Mouse (Mus musculus) frontal cortex, adult (tissue): ENCODE data around the gene Lrriq4.

Experiments used
- ATAC-seq: cut with Nextera tagmentation; 2 replicates; pipeline ENCODE4 v1.9.2; 2017; ENCODE audit warnings: mild to moderate bottlenecking, moderate library complexity, mixed read lengths; ENCODE audit not compliant: low TSS enrichment

The Lrriq4 gene

GRCm38 (mm10) chr3:30644207-30644606 is at the start of gene Lrriq4:
Lrriq4 (plus strand) TSS chr3:30644507.
- no peak for ATAC-seq

- peak; percentile 69 for ATAC-seq
Observed at GRCm38 (mm10) chr3:30595111-30595832, 49.0 kb upstream of the Lrriq4 start.

- no peak for ATAC-seq
Observed at GRCm38 (mm10) chr3:30597271-30597670, 47.0 kb upstream of the Lrriq4 start.

DNA sequence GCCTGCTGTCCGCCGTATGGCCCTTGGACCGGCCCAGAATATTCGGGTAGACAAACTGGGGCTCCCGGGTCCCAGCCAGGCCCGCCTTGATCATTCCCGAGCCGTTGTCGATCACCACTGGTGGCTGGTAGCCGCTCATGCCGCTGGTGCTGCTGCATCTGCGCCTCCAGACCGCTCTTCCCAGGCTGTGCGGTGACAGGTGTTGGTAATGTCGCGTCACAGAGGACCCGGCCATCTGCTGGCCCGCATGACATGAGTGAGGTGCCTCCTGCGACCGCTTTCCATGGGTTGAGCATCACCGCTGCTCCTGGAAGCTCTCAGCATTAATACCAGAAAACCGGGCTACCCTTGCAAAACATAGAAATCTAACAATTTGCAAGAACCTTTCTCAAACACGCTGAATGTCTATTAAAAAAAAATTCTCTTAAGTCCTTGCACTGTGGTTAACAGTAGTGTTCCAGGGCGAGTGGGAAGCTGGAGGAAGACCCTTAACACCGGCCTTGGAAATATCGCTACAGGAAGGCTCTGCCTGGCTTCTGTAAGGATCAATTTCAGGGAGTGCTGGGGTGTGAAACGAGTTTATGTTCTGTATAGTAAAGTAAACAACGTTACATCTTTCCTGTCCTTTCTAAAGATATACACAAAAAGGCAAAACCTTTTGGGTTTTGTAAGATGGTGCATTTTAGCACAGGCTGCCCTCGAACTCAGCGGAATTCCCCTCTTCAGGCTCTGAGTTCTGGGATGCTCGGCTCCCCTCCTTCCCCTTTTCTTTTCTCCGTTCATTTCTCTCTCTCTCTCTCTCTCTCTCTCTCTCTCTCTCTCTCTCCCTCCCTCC is 44.4 kb upstream of the Lrriq4 start, which contains the start of gene Actrt3:
Actrt3 (minus strand) TSS at position 229 of the 835 bp plus-strand sequence.
- ATAC-seq = peak; percentile 27

GRCm38 (mm10) chr3:30600717-30601116 is 43.6 kb upstream of the Lrriq4 start:
- 0 out of 2 replicates have a peak, but pooled peaks have one; percentile 2 for ATAC-seq

- ATAC-seq = no peak
Observed at GRCm38 (mm10) chr3:30601175-30601574, 43.1 kb upstream of the Lrriq4 start.

DNA sequence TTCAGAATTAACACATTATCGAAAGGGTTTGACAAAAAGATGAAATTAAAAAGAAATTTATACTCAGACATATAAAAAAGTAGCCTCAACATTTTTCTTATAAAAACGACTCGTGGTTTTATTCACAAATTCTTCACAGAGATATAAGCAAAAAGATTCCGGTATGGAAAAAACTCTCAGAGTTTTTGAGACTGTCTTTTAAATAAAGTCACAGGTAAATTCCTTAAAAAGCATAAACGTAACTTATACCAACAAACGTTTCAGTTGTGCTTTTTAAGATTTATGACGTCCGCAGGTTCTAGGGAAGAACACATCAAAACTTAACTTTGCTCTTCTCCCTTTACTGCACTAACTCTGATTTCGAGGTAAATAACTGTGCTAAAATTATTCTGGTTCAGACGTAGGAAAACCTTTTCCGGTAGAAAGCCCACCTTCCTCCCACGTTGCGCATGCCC is 42.7 kb upstream of the Lrriq4 start:
- no peak for ATAC-seq

DNA sequence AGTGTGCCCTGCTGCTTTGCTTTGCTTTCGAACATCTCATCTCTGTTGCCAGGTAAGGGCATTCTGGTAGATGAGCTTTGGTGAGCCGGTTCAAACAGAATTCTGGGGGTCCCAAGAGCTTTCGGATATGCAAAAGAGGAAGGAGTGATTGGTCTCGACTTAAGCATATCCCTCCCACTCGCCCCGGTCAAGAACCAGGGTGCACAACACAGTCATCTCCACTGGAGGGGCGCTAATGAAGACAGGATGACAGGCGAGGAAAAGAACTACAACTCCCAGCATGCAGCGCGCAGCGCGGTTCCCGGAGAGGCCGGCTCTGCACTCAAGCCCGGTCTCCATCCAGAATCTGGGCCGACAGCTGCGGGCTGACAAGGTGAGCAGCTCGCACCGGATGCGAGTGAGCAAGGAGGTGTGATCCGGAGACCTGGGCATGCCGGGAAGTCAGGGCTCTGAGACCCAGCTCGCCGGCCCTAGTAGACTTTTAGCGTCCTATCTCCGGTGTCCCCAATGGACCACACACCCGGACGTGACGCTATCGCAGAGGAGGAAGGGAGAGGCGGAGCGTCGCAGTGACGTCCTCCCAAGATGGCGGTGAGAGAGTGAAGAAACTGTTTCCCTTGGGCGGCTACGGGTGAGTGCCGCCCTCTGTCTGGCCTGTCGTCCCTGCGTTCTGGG is 42.1 kb upstream of the Lrriq4 start, which contains the start of gene Mynn:
Mynn (plus strand) TSS at position 1 of the 675 bp plus-strand sequence.
- peak; percentile 90 for ATAC-seq

GRCm38 (mm10) chr3:30602740-30603098 is 41.6 kb upstream of the Lrriq4 start:
- ATAC-seq = peak; percentile 6

- no peak for ATAC-seq
Observed at GRCm38 (mm10) chr3:30603256-30603655, 41.1 kb upstream of the Lrriq4 start.

DNA sequence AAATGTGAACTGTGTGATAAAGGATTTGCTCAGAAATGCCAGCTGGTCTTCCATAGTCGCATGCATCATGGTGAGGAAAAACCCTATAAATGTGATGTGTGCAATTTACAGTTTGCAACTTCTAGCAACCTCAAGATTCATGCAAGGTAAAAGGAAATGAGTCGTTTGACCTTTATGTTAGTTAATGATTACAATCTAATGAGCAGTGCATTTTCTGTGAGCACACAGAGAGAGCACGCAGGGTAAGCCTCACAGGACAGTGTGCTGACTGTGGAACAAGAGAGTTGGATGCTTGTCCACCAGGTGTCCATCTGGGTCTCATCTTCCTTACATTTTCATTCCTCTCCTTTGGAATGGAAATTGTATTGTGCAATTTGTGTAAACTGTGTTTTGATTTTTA is 35.3 kb upstream of the Lrriq4 start:
- ATAC-seq = no peak

DNA sequence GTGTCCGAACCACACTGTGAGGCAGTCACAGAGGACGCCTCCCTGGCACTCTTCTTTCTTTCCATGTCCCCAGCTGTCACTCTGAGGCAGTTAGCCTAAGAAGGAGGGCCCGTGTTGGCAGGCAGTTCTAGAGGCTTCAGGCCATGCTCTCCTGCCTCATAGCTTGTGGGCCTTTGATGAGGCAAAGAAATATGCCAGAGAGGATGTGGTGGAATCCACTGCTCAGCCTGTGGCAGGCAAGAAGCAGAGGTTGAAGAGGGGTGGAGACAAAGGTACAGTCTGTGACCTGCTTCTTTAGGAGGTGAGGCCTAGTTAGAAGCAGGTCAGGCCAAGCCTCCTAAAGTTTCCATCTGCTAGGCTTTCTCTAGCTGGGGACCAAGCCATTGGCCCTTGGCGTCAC is 33.4 kb upstream of the Lrriq4 start:
- ATAC-seq = no peak

DNA sequence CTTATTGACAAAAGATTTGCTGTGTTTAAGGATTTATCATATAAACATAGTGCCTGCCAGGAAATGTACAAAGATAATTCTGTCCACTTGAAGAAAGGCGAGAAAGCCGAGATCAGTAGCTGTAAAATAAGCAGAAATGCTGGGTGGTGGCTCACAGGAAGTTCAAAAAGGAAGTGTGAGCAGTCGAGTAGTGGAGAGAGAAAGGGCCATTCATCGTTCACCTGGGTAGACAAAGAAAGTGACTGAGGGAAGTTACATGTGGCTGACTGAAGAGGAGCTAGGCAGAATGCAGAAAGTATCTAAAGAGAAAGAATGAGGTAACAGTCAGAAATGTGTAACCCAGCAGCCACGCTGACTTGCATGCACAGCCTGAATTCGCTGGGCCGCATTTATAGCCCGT is 24.2 kb upstream of the Lrriq4 start:
- no peak for ATAC-seq

DNA sequence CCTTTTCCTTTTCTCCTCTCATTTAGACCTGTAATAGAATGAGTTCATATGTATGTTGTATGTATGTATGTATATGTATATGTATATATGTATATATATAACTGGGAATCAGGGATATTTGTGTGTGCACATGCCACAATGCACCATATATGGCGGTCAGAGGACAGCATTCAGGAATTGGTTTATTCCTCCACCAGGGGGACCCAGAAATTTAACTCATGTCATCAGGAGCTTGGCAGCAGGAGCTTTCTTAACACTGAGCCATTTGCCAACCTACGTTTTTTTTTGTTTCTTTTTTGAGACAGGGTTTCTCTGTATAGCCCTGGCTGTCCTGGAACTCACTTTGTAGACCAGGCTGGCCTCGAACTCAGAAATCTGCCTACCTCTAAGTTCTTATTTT is 10.6 kb upstream of the Lrriq4 start:
- ATAC-seq = no peak

- ATAC-seq = no peak
Observed at GRCm38 (mm10) chr3:30635629-30636028, 8.7 kb upstream of the Lrriq4 start.

- ATAC-seq = no peak
Observed at GRCm38 (mm10) chr3:30646761-30647160, 2.5 kb downstream of the Lrriq4 start.

DNA sequence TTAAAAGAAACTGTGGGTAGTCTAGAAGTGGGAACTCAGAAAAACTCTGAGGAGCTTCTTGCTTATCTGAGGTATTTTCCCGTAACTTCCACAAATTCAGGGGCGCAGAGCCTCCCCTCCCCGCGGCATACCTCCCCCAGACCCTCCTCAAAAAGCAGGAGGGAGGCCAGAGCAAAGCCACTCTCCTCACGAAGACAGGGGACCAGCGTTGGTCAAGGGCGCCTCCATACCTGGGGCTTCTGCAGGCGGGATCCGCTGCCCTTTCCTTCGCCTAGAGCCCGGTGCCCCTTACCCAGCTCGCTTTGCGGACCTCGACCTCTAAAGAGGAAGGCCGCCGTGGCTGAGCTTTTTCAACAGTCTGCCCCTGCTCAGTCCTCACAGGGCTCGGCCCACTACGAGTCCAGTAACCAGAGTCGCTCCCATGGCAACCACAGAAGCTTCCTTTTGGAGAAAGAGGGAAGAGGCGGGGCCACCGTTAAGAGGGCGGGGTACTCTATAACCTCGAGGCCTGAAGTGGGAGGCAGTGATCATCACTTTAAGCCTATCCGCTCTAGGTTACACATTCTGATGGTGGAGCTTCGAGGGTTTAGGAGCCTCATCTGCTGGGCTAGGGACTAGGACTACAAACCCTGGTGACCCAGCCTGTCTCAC is 3.3 kb downstream of the Lrriq4 start, which contains the start of gene Lrrc34:
Lrrc34 (minus strand) TSS at position 430 of the 651 bp plus-strand sequence.
- no peak for ATAC-seq

GRCm38 (mm10) chr3:30648466-30648865 is 4.2 kb downstream of the Lrriq4 start:
- ATAC-seq = no peak

- ATAC-seq = peak; percentile 67
Observed at GRCm38 (mm10) chr3:30650062-30650841, 5.9 kb downstream of the Lrriq4 start.

DNA sequence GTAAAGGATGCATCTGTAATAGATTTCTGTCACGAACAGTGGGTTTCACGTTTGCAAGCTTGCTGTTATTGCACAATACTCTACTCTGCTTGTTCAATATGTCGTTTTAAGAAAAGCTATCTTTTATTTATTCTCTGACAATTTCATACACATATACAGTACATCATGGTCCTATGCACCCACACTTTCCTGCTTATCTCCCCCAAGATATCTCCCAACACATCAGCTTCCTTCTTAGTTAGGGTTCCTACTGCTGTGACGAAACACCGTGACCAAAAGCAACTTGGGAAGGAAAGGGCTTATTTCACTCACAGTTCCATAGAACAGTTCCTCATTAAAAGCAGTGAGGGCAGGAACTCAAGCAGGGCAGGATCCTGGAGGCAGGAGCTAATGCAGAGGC is 11.6 kb downstream of the Lrriq4 start:
- no peak for ATAC-seq

GRCm38 (mm10) chr3:30658486-30658885 is 14.2 kb downstream of the Lrriq4 start:
- no peak for ATAC-seq
